Mouse (Mus musculus): ENCODE measurements around the gene Fryl. TPM values are rescaled to one million over a fixed set of nuclear protein-coding genes. Genes with fewer than 3 reads are reported as not detected.
A peak's percentile ranks its signal among the peaks of the same experiment; 100 is the strongest.

The Fryl gene
- total and polyA plus RNA-seq, 3 experiments: 112 to 439 (median 147) TPM

DNA sequence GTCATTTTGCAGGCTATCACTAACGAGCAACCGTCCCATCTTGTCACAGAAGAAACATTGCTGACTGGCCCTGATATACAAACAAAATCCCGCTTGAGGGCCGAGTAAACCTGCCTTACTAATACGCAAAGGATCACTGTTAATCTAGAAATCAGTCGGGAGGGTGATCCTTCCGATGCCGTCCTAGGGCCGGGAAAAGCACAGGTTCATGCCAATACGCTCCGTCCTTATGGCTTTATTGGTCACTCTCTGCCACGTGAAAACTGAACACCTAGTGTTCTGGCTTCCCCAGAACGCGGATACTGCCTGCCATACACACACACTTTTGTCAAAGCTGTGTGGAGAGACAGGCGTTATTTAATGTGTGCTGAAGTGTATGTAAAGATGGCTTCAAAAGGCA is 44.5 kb downstream of the Fryl start:
- peaks cover 69% of the 10 kb centered on the region for H3K36me3 ChIP-seq (replicated peaks)
- DNase-seq (ENCODE audit: low spot score) (no peak), ATAC-seq (ENCODE audit: extremely low read depth, insufficient number of reproducible peaks, low FRiP score, poor library complexity, severe bottlenecking) (no peak)
- peaks cover 58% of the 10 kb centered on the region for H3K4me1 ChIP-seq (ENCODE audit: insufficient read depth, low read depth, low read length)
- H3K4me3 ChIP-seq (ENCODE audit: low read depth, low read length): no peak overlapping the region
- H3K9me3 ChIP-seq (replicated peaks): no peaks in the 10 kb centered on the region
- H3K27me3 ChIP-seq (ENCODE audit: insufficient read depth, low read length): no peaks in the 10 kb centered on the region
- no peak for TF ChIP-seq GATA2 (IDR thresholded peaks at IDR 0.05; ENCODE audit: borderline replicate concordance, low read depth, low read length)

DNA sequence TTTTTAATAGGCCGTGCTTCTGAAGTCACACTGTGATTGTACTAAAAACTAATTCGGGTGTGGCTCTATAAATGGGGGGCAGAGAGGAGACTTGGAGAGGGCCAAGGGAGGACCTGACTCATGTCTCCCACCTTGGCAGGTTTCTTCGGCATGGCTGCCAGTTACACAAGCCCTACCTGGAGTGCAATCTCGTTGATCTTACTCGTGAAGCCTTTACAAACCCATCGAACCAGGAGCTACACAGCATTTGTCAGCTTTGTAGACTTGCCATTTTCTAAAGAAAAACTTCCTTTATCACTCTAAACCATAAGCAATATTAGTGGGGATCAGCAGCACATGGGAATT is 45.5 kb downstream of the Fryl start:
- peaks cover 65% of the 10 kb centered on the region for H3K36me3 ChIP-seq (replicated peaks)
- ATAC-seq (ENCODE audit: extremely low read depth, insufficient number of reproducible peaks, low FRiP score, poor library complexity, severe bottlenecking): no peak
- no peak for DNase-seq (ENCODE audit: low spot score)
- TF ChIP-seq GATA1 (IDR thresholded peaks at IDR 0.05; ENCODE audit: borderline replicate concordance, low read length) (no peak), CTCF (IDR thresholded peaks at IDR 0.05; ENCODE audit: low read depth, low read length) (no peak), TAL1 (conservative IDR thresholded peaks at IDR 0.05; ENCODE audit: low read depth, low read length) (no peak), POLR2AphosphoS5 (IDR thresholded peaks at IDR 0.05; ENCODE audit: insufficient replicate concordance, low read depth, low read length) (no peak)
- H3K27me3 ChIP-seq (ENCODE audit: insufficient read depth, low read length): no peaks in the 10 kb centered on the region
- H3K9me3 ChIP-seq (replicated peaks): no peaks in the 10 kb centered on the region
- peaks cover 59% of the 10 kb centered on the region for H3K4me1 ChIP-seq (ENCODE audit: insufficient read depth, low read depth, low read length)
- no peak overlapping the region for H3K4me3 ChIP-seq (ENCODE audit: low read depth, low read length)

DNA sequence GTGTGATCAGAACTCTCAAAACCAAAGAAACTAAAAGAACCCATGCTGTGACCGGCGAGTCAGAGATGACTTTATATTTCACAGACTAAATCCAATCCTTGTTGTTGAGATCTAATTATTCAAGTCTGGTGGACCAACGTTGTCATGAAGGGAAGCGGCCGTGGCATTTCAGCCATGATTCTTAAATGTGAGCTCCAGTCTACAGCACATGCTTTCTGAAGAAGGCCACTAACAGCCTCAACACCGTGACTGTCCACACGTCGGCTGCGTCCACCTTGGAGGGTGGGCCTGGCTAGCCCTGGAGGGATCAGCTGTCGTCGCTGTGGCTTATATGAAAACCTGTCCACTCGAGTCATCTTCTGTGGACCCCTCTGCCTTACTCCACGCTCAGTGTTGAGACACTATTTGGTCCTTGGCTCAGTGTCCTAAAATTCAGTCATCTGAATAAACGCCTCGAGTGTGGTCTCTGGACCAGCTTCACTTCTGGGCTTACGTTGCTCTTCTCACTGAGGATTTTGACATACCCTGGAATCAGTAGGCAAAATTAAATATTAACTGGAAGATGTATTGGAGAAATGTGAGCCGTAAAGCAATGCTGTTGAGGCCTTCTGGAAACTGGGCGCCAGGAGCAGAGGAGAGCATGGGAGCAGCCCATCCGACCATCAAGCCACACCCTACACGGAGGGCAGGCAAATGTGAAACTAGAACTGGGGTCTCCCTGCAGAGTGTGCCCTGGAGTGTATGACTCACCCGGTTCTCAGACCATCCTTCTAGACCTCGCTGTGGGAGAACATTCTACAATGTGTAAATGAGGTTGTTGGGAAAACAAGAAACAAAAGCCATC is 46.1 kb downstream of the Fryl start:
- Histone ChIP-seq H3K9me3 (replicated peaks) (no peaks in the 10 kb centered on the region), H3K4me1 (ENCODE audit: insufficient read depth, low read depth, low read length) (peaks cover 62% of the 10 kb centered on the region), H3K4me3 (ENCODE audit: low read depth, low read length) (peak overlapping the region; percentile 53; the same call in 1 of the 2 replicates), H3K27me3 (ENCODE audit: insufficient read depth, low read length) (no peaks in the 10 kb centered on the region), H3K36me3 (replicated peaks) (peaks cover 62% of the 10 kb centered on the region)
- DNase-seq (ENCODE audit: low spot score) (no peak), ATAC-seq (ENCODE audit: extremely low read depth, insufficient number of reproducible peaks, low FRiP score, poor library complexity, severe bottlenecking) (no peak)
- TF ChIP-seq GATA1 (IDR thresholded peaks at IDR 0.05; ENCODE audit: borderline replicate concordance, low read length) (no peak), POLR2AphosphoS5 (IDR thresholded peaks at IDR 0.05; ENCODE audit: insufficient replicate concordance, low read depth, low read length) (no peak), CTCF (IDR thresholded peaks at IDR 0.05; ENCODE audit: low read depth, low read length) (no peak), TAL1 (conservative IDR thresholded peaks at IDR 0.05; ENCODE audit: low read depth, low read length) (no peak), GATA2 (IDR thresholded peaks at IDR 0.05; ENCODE audit: borderline replicate concordance, low read depth, low read length) (no peak)

GRCm38 (mm10) chr5:73209201-73210096 is 47.0 kb downstream of the Fryl start:
- H3K27me3 ChIP-seq (ENCODE audit: insufficient read depth, low read length): no peaks in the 10 kb centered on the region
- TF ChIP-seq CTCF (IDR thresholded peaks at IDR 0.05; ENCODE audit: low read depth, low read length) (no peak), TAL1 (conservative IDR thresholded peaks at IDR 0.05; ENCODE audit: low read depth, low read length) (no peak), GATA1 (IDR thresholded peaks at IDR 0.05; ENCODE audit: borderline replicate concordance, low read length) (no peak), GATA2 (IDR thresholded peaks at IDR 0.05; ENCODE audit: borderline replicate concordance, low read depth, low read length) (no peak), POLR2AphosphoS5 (IDR thresholded peaks at IDR 0.05; ENCODE audit: insufficient replicate concordance, low read depth, low read length) (no peak)
- peak; percentile 38 for DNase-seq (ENCODE audit: low spot score)

DNA sequence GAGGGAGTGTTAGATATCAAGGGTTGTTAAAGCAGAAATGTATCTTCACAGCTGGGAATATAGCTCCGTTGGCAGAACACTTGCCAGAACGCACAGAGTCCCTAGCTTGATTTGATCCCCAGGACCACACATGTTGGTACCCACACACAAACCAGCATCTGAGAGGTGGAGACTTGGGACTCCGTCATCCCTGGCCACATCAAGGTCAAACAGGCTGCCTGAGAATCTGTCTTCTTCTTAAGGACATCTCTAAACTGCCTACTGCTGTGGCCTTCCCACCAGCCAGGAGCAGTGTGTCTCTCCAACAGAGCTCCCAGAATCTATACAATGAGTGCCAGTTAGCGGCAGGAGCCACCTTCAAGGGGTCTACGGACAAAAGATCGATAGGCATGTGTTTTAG is 47.8 kb downstream of the Fryl start:
- DNase-seq (ENCODE audit: low spot score) (no peak), ATAC-seq (ENCODE audit: extremely low read depth, insufficient number of reproducible peaks, low FRiP score, poor library complexity, severe bottlenecking) (no peak)
- H3K36me3 ChIP-seq (replicated peaks): peaks cover 60% of the 10 kb centered on the region
- TF ChIP-seq CTCF (IDR thresholded peaks at IDR 0.05; ENCODE audit: low read depth, low read length) (no peak), POLR2AphosphoS5 (IDR thresholded peaks at IDR 0.05; ENCODE audit: insufficient replicate concordance, low read depth, low read length) (no peak)
- peaks cover 53% of the 10 kb centered on the region for H3K4me1 ChIP-seq (ENCODE audit: insufficient read depth, low read depth, low read length)
- H3K4me3 ChIP-seq (ENCODE audit: low read depth, low read length): peak overlapping the region; percentile 10; the same call in 1 of the 2 replicates
- H3K27me3 ChIP-seq (ENCODE audit: insufficient read depth, low read length): no peaks in the 10 kb centered on the region
- no peaks in the 10 kb centered on the region for H3K9me3 ChIP-seq (replicated peaks)

More at GRCm38 (mm10) chr5:73209201-73210096, 47.0 kb downstream of the Fryl start:
- Histone ChIP-seq H3K36me3 (replicated peaks) (peaks cover 63% of the 10 kb centered on the region), H3K9me3 (replicated peaks) (no peaks in the 10 kb centered on the region), H3K4me3 (ENCODE audit: low read depth, low read length) (peak overlapping the region; percentile 53; the same call in 1 of the 2 replicates), H3K4me1 (ENCODE audit: insufficient read depth, low read depth, low read length) (peaks cover 61% of the 10 kb centered on the region)
- ATAC-seq (ENCODE audit: extremely low read depth, insufficient number of reproducible peaks, low FRiP score, poor library complexity, severe bottlenecking): peak; percentile 61

- Histone ChIP-seq H3K4me3 (ENCODE audit: low read depth, low read length) (no peak overlapping the region), H3K9me3 (replicated peaks) (no peaks in the 10 kb centered on the region), H3K4me1 (ENCODE audit: insufficient read depth, low read depth, low read length) (peaks cover 49% of the 10 kb centered on the region), H3K27me3 (ENCODE audit: insufficient read depth, low read length) (no peaks in the 10 kb centered on the region), H3K36me3 (replicated peaks) (peaks cover 53% of the 10 kb centered on the region)
- DNase-seq (ENCODE audit: low spot score) (no peak), ATAC-seq (ENCODE audit: extremely low read depth, insufficient number of reproducible peaks, low FRiP score, poor library complexity, severe bottlenecking) (no peak)
- TF ChIP-seq GATA1 (IDR thresholded peaks at IDR 0.05; ENCODE audit: borderline replicate concordance, low read length): no peak
- TF ChIP-seq CTCF (IDR thresholded peaks at IDR 0.05; ENCODE audit: low read depth, low read length): no peak
These were observed 49.7 kb downstream of the Fryl start for GRCm38 (mm10) chr5:73206722-73207121.

Measured in G1E (cell line).